Mouse (Mus musculus) liver, adult 2 months (tissue): ENCODE results near the gene Ptpra.
"Not testable (repeated sequence)": the region's sequence is repeated elsewhere in the genome, so short reads cannot be mapped to it uniquely, and the experiment has no call there.

Source experiments
- CTCF ChIP-seq: fragments of 200-500 bp; IDR thresholded peaks from 2 replicates; pipeline ENCODE4 v1.5.1; 2011; ENCODE audit warnings: low read depth, low read length, control low read depth
- POLR2A ChIP-seq: fragments of 200-500 bp; IDR thresholded peaks from 2 replicates; pipeline ENCODE4 v1.6.1; 2011; ENCODE audit warnings: low read length, control low read depth; ENCODE audit not compliant: insufficient read depth; ENCODE audit errors: extremely low read depth

DNA sequence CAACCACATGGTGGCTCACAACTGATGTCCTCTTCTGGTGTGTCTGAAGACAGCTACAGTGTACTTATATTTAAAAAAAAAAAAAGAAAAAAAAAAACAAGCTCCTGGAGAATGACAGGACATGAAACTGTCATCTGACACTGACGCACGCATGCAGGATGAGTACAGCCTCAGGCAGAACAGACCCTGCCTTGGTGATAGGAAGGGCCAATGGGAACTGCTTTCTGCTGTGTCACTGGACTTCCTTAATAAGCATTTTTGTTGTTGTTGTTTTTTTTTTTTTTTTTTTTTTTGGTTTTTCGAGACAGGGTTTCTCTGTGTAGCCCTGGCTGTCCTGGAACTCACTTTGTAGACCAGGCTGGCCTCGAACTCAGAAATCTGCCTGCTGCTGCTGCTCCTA is 75.4 kb downstream of the Ptpra start:
- TF ChIP-seq CTCF, POLR2A: not testable (repeated sequence)
